Mouse (Mus musculus): ENCODE data around the gene Camta2. TPM values are rescaled to one million over a fixed set of nuclear protein-coding genes. Genes with fewer than 3 reads are reported as not detected.
A peak's percentile ranks its signal among the peaks of the same experiment; 100 is the strongest.

The Camta2 gene
- polyA plus RNA-seq, 1 experiment from 2014 or later, result 12.9 TPM

GRCm38 (mm10) chr11:70670483-70670882, 17.4 kb downstream of the Camta2 start:
- H3K27ac ChIP-seq, result peak overlapping the region; percentile 100
- H3K4me1 ChIP-seq, result peaks cover 27% of the 10 kb centered on the region
- H3K36me3 ChIP-seq, result peaks cover 45% of the 10 kb centered on the region
- H3K27me3 ChIP-seq, result no peaks in the 10 kb centered on the region
- WGBS, result 45% methylated on average over 14 of the region's 14 CpGs
- peak overlapping the region; percentile 68 for H3K4me2 ChIP-seq
- H3K9me3 ChIP-seq, result no peaks in the 10 kb centered on the region
- H3K4me3 ChIP-seq, result peak overlapping the region; percentile 71
- peak overlapping the region; percentile 67 for H3K9ac ChIP-seq
- no peak for ATAC-seq (ENCODE audit: insufficient number of reproducible peaks, low FRiP score, low TSS enrichment, low read depth)

GRCm38 (mm10) chr11:70669582-70670345, 18.1 kb downstream of the Camta2 start:
- Histone ChIP-seq H3K27me3 (no peaks in the 10 kb centered on the region), H3K4me3 (peak overlapping the region; percentile 71), H3K36me3 (peaks cover 45% of the 10 kb centered on the region), H3K4me1 (peaks cover 27% of the 10 kb centered on the region), H3K4me2 (peak overlapping the region; percentile 68), H3K9ac (peak overlapping the region; percentile 67), H3K27ac (peak overlapping the region; percentile 100), H3K9me3 (no peaks in the 10 kb centered on the region)
- WGBS, result under 1% methylated on average over 31 of the region's 31 CpGs
- peak; percentile 30 for ATAC-seq (ENCODE audit: insufficient number of reproducible peaks, low FRiP score, low TSS enrichment, low read depth)

GRCm38 (mm10) chr11:70668771-70669505, 19.0 kb downstream of the Camta2 start, which contains the start of gene Spag7:
Gene Spag7, minus strand, starts transcription at chr11:70669416.
- Histone ChIP-seq H3K27me3 (no peaks in the 10 kb centered on the region), H3K36me3 (peaks cover 46% of the 10 kb centered on the region), H3K27ac (peak within 1 kb of the TSS; percentile 100), H3K4me2 (peak within 1 kb of the TSS; percentile 77), H3K4me3 (peak within 1 kb of the TSS; percentile 71), H3K4me1 (peaks cover 27% of the 10 kb centered on the region), H3K9me3 (no peaks in the 10 kb centered on the region), H3K9ac (peak within 1 kb of the TSS; percentile 67)
- under 1% methylated on average over 44 of the region's 44 CpGs for WGBS
- ATAC-seq (ENCODE audit: insufficient number of reproducible peaks, low FRiP score, low TSS enrichment, low read depth), result peak; percentile 96

- ATAC-seq (ENCODE audit: insufficient number of reproducible peaks, low FRiP score, low TSS enrichment, low read depth), result no peak
- H3K9me3 ChIP-seq, result no peaks in the 10 kb centered on the region
- H3K27me3 ChIP-seq, result no peaks in the 10 kb centered on the region
- under 1% methylated on average over 15 of the region's 15 CpGs for WGBS
- H3K4me1 ChIP-seq, result peaks cover 27% of the 10 kb centered on the region
- H3K9ac ChIP-seq, result peak overlapping the region; percentile 24
- peak overlapping the region; percentile 71 for H3K4me3 ChIP-seq
- peaks cover 45% of the 10 kb centered on the region for H3K36me3 ChIP-seq
- H3K4me2 ChIP-seq, result peak overlapping the region; percentile 77
- H3K27ac ChIP-seq, result peak overlapping the region; percentile 100
Observed at GRCm38 (mm10) chr11:70668335-70668770, 19.6 kb downstream of the Camta2 start.

- H3K4me3 ChIP-seq, result peak overlapping the region; percentile 71
- H3K9me3 ChIP-seq, result no peaks in the 10 kb centered on the region
- peak overlapping the region; percentile 77 for H3K4me2 ChIP-seq
- no peaks in the 10 kb centered on the region for H3K27me3 ChIP-seq
- WGBS, result 47% methylated on average over 14 of the region's 14 CpGs
- no peak overlapping the region for H3K9ac ChIP-seq
- ATAC-seq (ENCODE audit: insufficient number of reproducible peaks, low FRiP score, low TSS enrichment, low read depth), result no peak
- H3K27ac ChIP-seq, result peak overlapping the region; percentile 100
- H3K4me1 ChIP-seq, result peaks cover 27% of the 10 kb centered on the region
- H3K36me3 ChIP-seq, result peaks cover 51% of the 10 kb centered on the region
Observed at GRCm38 (mm10) chr11:70667271-70668150, 20.4 kb downstream of the Camta2 start.

- no peaks in the 10 kb centered on the region for H3K9me3 ChIP-seq
- peaks cover 53% of the 10 kb centered on the region for H3K36me3 ChIP-seq
- ATAC-seq (ENCODE audit: insufficient number of reproducible peaks, low FRiP score, low TSS enrichment, low read depth), result no peak
- H3K27ac ChIP-seq, result no peak overlapping the region
- peaks cover 27% of the 10 kb centered on the region for H3K4me1 ChIP-seq
- no peak overlapping the region for H3K4me2 ChIP-seq
- WGBS, result 91% methylated on average over 8 of the region's 8 CpGs
- no peak overlapping the region for H3K4me3 ChIP-seq
- no peak overlapping the region for H3K9ac ChIP-seq
- H3K27me3 ChIP-seq, result no peaks in the 10 kb centered on the region
Observed at GRCm38 (mm10) chr11:70666687-70667086, 21.2 kb downstream of the Camta2 start.

GRCm38 (mm10) chr11:70664741-70665140, 23.2 kb downstream of the Camta2 start:
- peaks cover 13% of the 10 kb centered on the region for H3K4me1 ChIP-seq
- H3K9ac ChIP-seq, result no peak overlapping the region
- H3K27ac ChIP-seq, result no peak overlapping the region
- no peaks in the 10 kb centered on the region for H3K9me3 ChIP-seq
- H3K27me3 ChIP-seq, result no peaks in the 10 kb centered on the region
- WGBS, result 96% methylated on average over 9 of the region's 9 CpGs
- no peak overlapping the region for H3K4me2 ChIP-seq
- peaks cover 65% of the 10 kb centered on the region for H3K36me3 ChIP-seq
- no peak for ATAC-seq (ENCODE audit: insufficient number of reproducible peaks, low FRiP score, low TSS enrichment, low read depth)
- no peak overlapping the region for H3K4me3 ChIP-seq

- Histone ChIP-seq H3K36me3 (peaks cover 69% of the 10 kb centered on the region), H3K4me2 (no peak overlapping the region), H3K4me1 (peaks cover 15% of the 10 kb centered on the region), H3K4me3 (no peak overlapping the region), H3K27ac (no peak overlapping the region), H3K27me3 (no peaks in the 10 kb centered on the region), H3K9ac (no peak overlapping the region), H3K9me3 (no peaks in the 10 kb centered on the region)
- no peak for ATAC-seq (ENCODE audit: insufficient number of reproducible peaks, low FRiP score, low TSS enrichment, low read depth)
- 93% methylated on average over 6 of the region's 6 CpGs for WGBS
Observed at GRCm38 (mm10) chr11:70663957-70664356, 23.9 kb downstream of the Camta2 start.

GRCm38 (mm10) chr11:70663101-70663500, 24.8 kb downstream of the Camta2 start:
- no peak overlapping the region for H3K4me2 ChIP-seq
- no peaks in the 10 kb centered on the region for H3K9me3 ChIP-seq
- no peak overlapping the region for H3K27ac ChIP-seq
- WGBS, result 86% methylated on average over 8 of the region's 8 CpGs
- ATAC-seq (ENCODE audit: insufficient number of reproducible peaks, low FRiP score, low TSS enrichment, low read depth), result no peak
- H3K4me3 ChIP-seq, result no peak overlapping the region
- no peaks in the 10 kb centered on the region for H3K27me3 ChIP-seq
- peaks cover 21% of the 10 kb centered on the region for H3K4me1 ChIP-seq
- H3K9ac ChIP-seq, result no peak overlapping the region
- peaks cover 69% of the 10 kb centered on the region for H3K36me3 ChIP-seq

- 82% methylated on average over 8 of the region's 8 CpGs for WGBS
- Histone ChIP-seq H3K36me3 (peaks cover 58% of the 10 kb centered on the region), H3K4me1 (peaks cover 36% of the 10 kb centered on the region), H3K9ac (no peak overlapping the region), H3K4me2 (no peak overlapping the region), H3K27me3 (no peaks in the 10 kb centered on the region), H3K9me3 (no peaks in the 10 kb centered on the region), H3K27ac (0 out of 2 replicates have a peak overlapping the region, but pooled peaks have one; percentile 35), H3K4me3 (no peak overlapping the region)
- no peak for ATAC-seq (ENCODE audit: insufficient number of reproducible peaks, low FRiP score, low TSS enrichment, low read depth)
Observed at GRCm38 (mm10) chr11:70660571-70660970, 27.3 kb downstream of the Camta2 start.

GRCm38 (mm10) chr11:70658942-70659341, 29.0 kb downstream of the Camta2 start:
- WGBS, result 72% methylated on average over 8 of the region's 8 CpGs
- no peak for ATAC-seq (ENCODE audit: insufficient number of reproducible peaks, low FRiP score, low TSS enrichment, low read depth)
- H3K9ac ChIP-seq, result no peak overlapping the region
- peaks cover 41% of the 10 kb centered on the region for H3K36me3 ChIP-seq
- no peaks in the 10 kb centered on the region for H3K27me3 ChIP-seq
- H3K9me3 ChIP-seq, result no peaks in the 10 kb centered on the region
- H3K27ac ChIP-seq, result no peak overlapping the region
- no peak overlapping the region for H3K4me2 ChIP-seq
- peaks cover 42% of the 10 kb centered on the region for H3K4me1 ChIP-seq
- H3K4me3 ChIP-seq, result no peak overlapping the region

Data from limb, embryonic 15.5 days (tissue).